Mouse (Mus musculus): ENCODE measurements at regions not wholly inside any gene's neighbourhood (a gene's known extent, or its start where the extent isn't known, plus 50 kb on each side); places are given as distances from the start of the nearest gene placed in this dataset.

GRCm38 (mm10) chr1:151049726-151050506 lies 56.7 kb upstream of the Hmcn1 start:
- no peak for TF ChIP-seq CTCF (IDR thresholded peaks at IDR 0.05; ENCODE audit: extremely low read depth, insufficient read depth, low read length)
- TF ChIP-seq POLR2A (IDR thresholded peaks at IDR 0.05; ENCODE audit: extremely low read depth, insufficient read depth, low read length), result no peak

Measured in cortical plate, adult 2 months (tissue).